ENCODE assay signal across 9 mouse cellular contexts in genomic region chr12:80944963-80945333, GRCm38 (mm10). TPM values are rescaled to one million over a fixed set of nuclear protein-coding genes. Genes with fewer than 3 reads are reported as not detected.
DNase-seq lines count a peak whose midpoint lies in the region; ATAC-seq and TF ChIP-seq lines count a peak whose summit lies in the region.
"Not testable (repeated sequence)": the region's sequence is repeated elsewhere in the genome, so short reads cannot be mapped to it uniquely, and the experiment has no call there.
"Had no signal": no experiment of that assay in that cellular context is flagged by ENCODE, and none has a peak within 500 bp of the region (broad histone marks: within the 10 kb centered on the region; RNA-seq: fewer than 3 reads in every experiment).

No protein-coding gene starts in this region.

- peak; percentile 26 for ATAC-seq in common myeloid progenitor, adult 5-6 weeks (replicated peaks; ENCODE audit: low read depth, poor library complexity, severe bottlenecking)
- peak; percentile 45 for ATAC-seq in forebrain, embryonic 13.5 days
- peak; percentile 5 for ATAC-seq in heart, embryonic 16.5 days (replicated peaks; ENCODE audit: extremely low read depth, insufficient read depth, low FRiP score)
- peak; percentile 22; the same call in 1 of the 2 replicates for ATAC-seq in intestine, postnatal 0 days
- ATAC-seq in liver, embryonic 11.5 days (replicated peaks; ENCODE audit: low FRiP score), result peak; percentile 29; the same call in 1 of the 2 replicates
- ATAC-seq in megakaryocyte progenitor cell, adult 5-6 weeks (replicated peaks; ENCODE audit: poor library complexity), result peak; percentile 9
- peak; percentile 46; the same call in 1 of the 2 replicates for ATAC-seq in neural tube, embryonic 15.5 days (ENCODE audit: low FRiP score)

- not testable (repeated sequence) for H3ac ChIP-seq in C2C12 (ENCODE audit: control insufficient read depth, insufficient read length, low read depth)

- peak overlapping the region; percentile 58 for H3K9ac ChIP-seq in forebrain, embryonic 13.5 days
- peak overlapping the region; percentile 69 for H3K9ac ChIP-seq in heart, embryonic 16.5 days (ENCODE audit: low read length)
- peak overlapping the region; percentile 100; the same call in 1 of the 2 replicates for H3K9ac ChIP-seq in intestine, postnatal 0 days (ENCODE audit: low read depth, low read length)
- H3K9ac ChIP-seq in liver, embryonic 11.5 days (ENCODE audit: low read depth, low read length), result peak overlapping the region; percentile 99
- H3K9ac ChIP-seq in neural tube, embryonic 15.5 days (replicated peaks), result peak overlapping the region; percentile 94; the same call in 1 of the 2 replicates

- H3K36me3 ChIP-seq in C2C12 (ENCODE audit: control insufficient read depth, insufficient read depth), result peaks cover 35% of the 10 kb centered on the region
- H3K36me3 ChIP-seq in forebrain, embryonic 13.5 days (ENCODE audit: poor library complexity, severe bottlenecking), result peaks cover 28% of the 10 kb centered on the region
- peaks cover 27% of the 10 kb centered on the region for H3K36me3 ChIP-seq in heart, embryonic 16.5 days (ENCODE audit: control insufficient read depth, insufficient read depth)
- H3K36me3 ChIP-seq in intestine, postnatal 0 days (ENCODE audit: control insufficient read depth, insufficient read depth), result peaks cover 28% of the 10 kb centered on the region
- peaks cover 27% of the 10 kb centered on the region for H3K36me3 ChIP-seq in liver, embryonic 11.5 days (ENCODE audit: control insufficient read depth, insufficient read depth, low read length)
- H3K36me3 ChIP-seq in neural tube, embryonic 15.5 days, result peaks cover 23% of the 10 kb centered on the region

- H3K27ac ChIP-seq in forebrain, embryonic 13.5 days, result not testable (repeated sequence)
- H3K27ac ChIP-seq in heart, embryonic 16.5 days (ENCODE audit: low read length), result peak overlapping the region; percentile 77
- H3K27ac ChIP-seq in intestine, postnatal 0 days (ENCODE audit: low read depth, low read length), result peak overlapping the region; percentile 99
- H3K27ac ChIP-seq in liver, embryonic 11.5 days (ENCODE audit: low read depth, low read length), result peak overlapping the region; percentile 99
- H3K27ac ChIP-seq in neural tube, embryonic 15.5 days (replicated peaks), result peak overlapping the region; percentile 98

- H3K4me2 ChIP-seq in forebrain, embryonic 13.5 days, result peak overlapping the region; percentile 52
- peak overlapping the region; percentile 64 for H3K4me2 ChIP-seq in heart, embryonic 16.5 days (ENCODE audit: low read depth, low read length)
- H3K4me2 ChIP-seq in intestine, postnatal 0 days (replicated peaks; ENCODE audit: low read depth), result peak overlapping the region; percentile 77
- H3K4me2 ChIP-seq in liver, embryonic 11.5 days, result peak overlapping the region; percentile 51
- peak overlapping the region; percentile 49 for H3K4me2 ChIP-seq in neural tube, embryonic 15.5 days

- H3K4me1 ChIP-seq in forebrain, embryonic 13.5 days; intestine, postnatal 0 days (replicated peaks; ENCODE audit: control insufficient read depth, insufficient read depth, low read length): not testable (repeated sequence)
- H3K4me1 ChIP-seq in heart, embryonic 16.5 days (ENCODE audit: control insufficient read depth, insufficient read depth, low read length), result peaks cover 17% of the 10 kb centered on the region
- H3K4me1 ChIP-seq in liver, embryonic 11.5 days (replicated peaks; ENCODE audit: control insufficient read depth, insufficient read depth, low read length), result peaks cover 22% of the 10 kb centered on the region
- peaks cover 12% of the 10 kb centered on the region for H3K4me1 ChIP-seq in neural tube, embryonic 15.5 days

- H3K79me2 ChIP-seq in C2C12 (ENCODE audit: control insufficient read depth, insufficient read depth), result peaks cover 47% of the 10 kb centered on the region

- not testable (repeated sequence) for H3K27me3 ChIP-seq in C2C12 (ENCODE audit: control insufficient read depth, insufficient read depth, insufficient read length); forebrain, embryonic 13.5 days; heart, embryonic 16.5 days (ENCODE audit: control insufficient read depth, insufficient read depth, low read length); intestine, postnatal 0 days (replicated peaks; ENCODE audit: control insufficient read depth, insufficient read depth, low read length); liver, embryonic 11.5 days (replicated peaks; ENCODE audit: control insufficient read depth, insufficient read depth, low read length); neural tube, embryonic 15.5 days (replicated peaks)

- WGBS in forebrain, embryonic 13.5 days, result under 1% methylated on average over 9 of the region's 9 CpGs
- under 1% methylated on average over 9 of the region's 9 CpGs for WGBS in heart, embryonic 16.5 days
- 1% methylated on average over 9 of the region's 9 CpGs for WGBS in intestine, postnatal 0 days
- WGBS in liver, embryonic 11.5 days, result 1% methylated on average over 9 of the region's 9 CpGs
- 0% methylated on average over 9 of the region's 9 CpGs for WGBS in neural tube, embryonic 15.5 days

- H3K4me3 ChIP-seq in C2C12 (ENCODE audit: insufficient read depth, poor library complexity, severe bottlenecking), result peak overlapping the region; percentile 98
- H3K4me3 ChIP-seq in forebrain, embryonic 13.5 days, result peak overlapping the region; percentile 95
- peak overlapping the region; percentile 95 for H3K4me3 ChIP-seq in heart, embryonic 16.5 days (ENCODE audit: low read length)
- peak overlapping the region; percentile 100 for H3K4me3 ChIP-seq in intestine, postnatal 0 days (ENCODE audit: low read depth, low read length)
- H3K4me3 ChIP-seq in liver, embryonic 11.5 days (ENCODE audit: low read depth, low read length), result peak overlapping the region; percentile 99
- H3K4me3 ChIP-seq in neural tube, embryonic 15.5 days (replicated peaks), result peak overlapping the region; percentile 96

- H3K79me3 ChIP-seq in C2C12 (ENCODE audit: low read depth), result peaks cover 38% of the 10 kb centered on the region

- not testable (repeated sequence) for TF ChIP-seq CTCF in C2C12 (IDR thresholded peaks at IDR 0.05; ENCODE audit: control insufficient read depth, insufficient read depth, insufficient read length); intestine, postnatal 0 days (IDR thresholded peaks at IDR 0.05; ENCODE audit: low read depth)

- H3K9me3 ChIP-seq in forebrain, embryonic 13.5 days (replicated peaks); heart, embryonic 16.5 days (replicated peaks; ENCODE audit: control insufficient read depth, low read length); intestine, postnatal 0 days (ENCODE audit: control insufficient read depth); liver, embryonic 11.5 days (ENCODE audit: control insufficient read depth, low read length); neural tube, embryonic 15.5 days (replicated peaks): not testable (repeated sequence)

- DNase-seq in liver, embryonic 11.5 days (ENCODE audit: low spot score), result not testable (repeated sequence)

RNA-seq across cellular contexts. Expression of gene Srsf5, which starts 0.4 kb away (rescaled TPM):
- 113 TPM for polyA plus RNA-seq in C2C12 (2012; fragmentation: generic; extraction: Trizol)
- 875 and 880 TPM in 2 replicates for total RNA-seq in common myeloid progenitor, adult 5-6 weeks (2017)
- polyA plus RNA-seq in forebrain, embryonic 13.5 days (2015; fragmentation: Nextera tagmentation; extraction: Ambion mirVana), result 528 and 549 TPM in 2 replicates
- 318 and 345 TPM in 2 replicates for polyA plus RNA-seq in heart, embryonic 16.5 days (2015; fragmentation: Nextera tagmentation; extraction: Ambion mirVana)
- polyA plus RNA-seq in intestine, postnatal 0 days (2015; fragmentation: Nextera tagmentation; extraction: Ambion mirVana), result 261 and 328 TPM in 2 replicates
- 423 and 425 TPM in 2 replicates for polyA plus RNA-seq in liver, embryonic 11.5 days (2014; fragmentation: Nextera tagmentation; extraction: Ambion mirVana)
- total RNA-seq in megakaryocyte progenitor cell, adult 5-6 weeks (2015), result 254 and 283 TPM in 2 replicates
- 684 and 913 TPM in 2 replicates for total RNA-seq in megakaryocyte progenitor cell, adult 5-6 weeks (2017)
- 379 and 417 TPM in 2 replicates for polyA plus RNA-seq in neural tube, embryonic 15.5 days (2015; fragmentation: Nextera tagmentation; extraction: Ambion mirVana)

RNA-seq across cellular contexts. Expression of gene Slc10a1, which starts 23.6 kb away (rescaled TPM):
- polyA plus RNA-seq in C2C12 (2012; fragmentation: generic; extraction: Trizol), result not detected
- total RNA-seq in common myeloid progenitor, adult 5-6 weeks (2017), result 2.3 TPM in 1 of 2 replicates, not detected in the other
- 0.54 and 0.62 TPM in 2 replicates for polyA plus RNA-seq in forebrain, embryonic 13.5 days (2015; fragmentation: Nextera tagmentation; extraction: Ambion mirVana)
- polyA plus RNA-seq in heart, embryonic 16.5 days (2015; fragmentation: Nextera tagmentation; extraction: Ambion mirVana), result 0.35 and 0.41 TPM in 2 replicates
- polyA plus RNA-seq in intestine, postnatal 0 days (2015; fragmentation: Nextera tagmentation; extraction: Ambion mirVana), result 0.43 and 0.56 TPM in 2 replicates
- 0.47 and 0.95 TPM in 2 replicates for polyA plus RNA-seq in liver, embryonic 11.5 days (2014; fragmentation: Nextera tagmentation; extraction: Ambion mirVana)
- not detected in 2 replicates for total RNA-seq in megakaryocyte progenitor cell, adult 5-6 weeks (2015)
- total RNA-seq in megakaryocyte progenitor cell, adult 5-6 weeks (2017), result not detected in 2 replicates
- polyA plus RNA-seq in neural tube, embryonic 15.5 days (2015; fragmentation: Nextera tagmentation; extraction: Ambion mirVana), result 0.63 and 0.67 TPM in 2 replicates
- total RNA-seq: adrenal gland, postnatal 36 days had no signal
